Mouse (Mus musculus) liver, postnatal 0 days (tissue): Measurements from ENCODE around the gene Ano10.

Source experiments
- CTCF ChIP-seq: sonication (generic); IDR thresholded peaks from 2 replicates; pipeline ENCODE4 v1.5.1; 2016; ENCODE audit warnings: antibody characterized with exemption, low read depth
- EP300 ChIP-seq: IDR thresholded peaks from 2 replicates; pipeline ENCODE4 v1.6.1; 2016; ENCODE audit warnings: antibody characterized with exemption, low read depth, mild to moderate bottlenecking

DNA sequence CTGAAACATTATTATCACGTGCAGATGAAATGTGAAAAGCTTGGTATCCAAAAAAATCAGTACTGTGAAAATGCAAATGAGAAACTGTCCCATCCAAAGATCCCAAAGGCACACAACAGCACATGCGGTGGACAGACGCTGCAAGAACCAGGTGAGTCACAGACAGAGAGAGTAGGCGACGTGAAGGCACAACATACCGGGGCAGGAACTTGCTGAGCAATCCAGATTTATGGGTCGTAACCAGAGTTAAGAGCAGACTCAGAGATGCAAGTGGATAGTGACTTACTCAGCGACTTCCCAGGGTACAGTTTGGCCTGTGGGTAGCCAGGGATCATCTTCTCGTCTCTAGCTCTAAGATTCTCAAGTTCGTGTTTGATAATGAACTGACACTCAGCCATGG is 23.3 kb downstream of the Ano10 start:
- TF ChIP-seq CTCF, result no peak
- TF ChIP-seq EP300, result no peak
